Mouse (Mus musculus) gastrocnemius, adult 2 months (tissue): ENCODE results near the gene Macrod2. TPM values are rescaled to one million over a fixed set of nuclear protein-coding genes. Genes with fewer than 3 reads are reported as not detected.

ENCODE experiments used
- DNase-seq: peaks from one replicate; pipeline ENCODE4 v3.0.0; 2022
- H3K27ac ChIP-seq: fragments of 200-600 bp; 2 replicates; pipeline ENCODE4 v1.8.1; 2022; ENCODE audit warnings: mild to moderate bottlenecking
- H3K4me3 ChIP-seq: fragments of 200-600 bp; 2 replicates; pipeline ENCODE4 v1.8.1; 2022; ENCODE audit warnings: mild to moderate bottlenecking, moderate library complexity
- CTCF ChIP-seq: fragments of 200-600 bp; IDR thresholded peaks from 2 replicates; pipeline ENCODE4 v1.8.1; 2022; ENCODE audit warnings: antibody characterized with exemption, mild to moderate bottlenecking, moderate library complexity
- intact Hi-C: fragments of 180-260 bp; cut with DNase I; formaldehyde crosslinking; loops from one replicate; pipeline ENCODE4 v1.15.1; 2025
- total RNA-seq, 2 experiments: library from RNA; stranded (reverse); gene quantifications; 2 replicates each; pipeline ENCODE4 v1.2.3; 2021

Gene Macrod2
- total RNA-seq, 2 experiments from 2014 or later: 16.4 to 19.3 TPM

GRCm38 (mm10) chr2:141817546-141818180 is 1422.6 kb downstream of the Macrod2 start:
- no peak for DNase-seq
- H3K27ac ChIP-seq: no peak overlapping the region
- no peak for TF ChIP-seq CTCF
- intact Hi-C loops: no loop called here
- H3K4me3 ChIP-seq: no peak overlapping the region

GRCm38 (mm10) chr2:141820795-141821194 is 1425.7 kb downstream of the Macrod2 start:
- DNase-seq: no peak
- no peak overlapping the region for H3K27ac ChIP-seq
- TF ChIP-seq CTCF: no peak
- intact Hi-C loops: no loop called here
- H3K4me3 ChIP-seq: no peak overlapping the region

- intact Hi-C loops: no loop called here
- Histone ChIP-seq H3K4me3 (no peak overlapping the region), H3K27ac (no peak overlapping the region)
- TF ChIP-seq CTCF: no peak
- DNase-seq: no peak
Measured at GRCm38 (mm10) chr2:141825606-141826495, 1430.7 kb downstream of the Macrod2 start.

- no peak overlapping the region for H3K4me3 ChIP-seq
- intact Hi-C loops: no loop called here
- no peak for DNase-seq
- H3K27ac ChIP-seq: no peak overlapping the region
- no peak for TF ChIP-seq CTCF
Measured at GRCm38 (mm10) chr2:141830496-141830895, 1435.4 kb downstream of the Macrod2 start.

- intact Hi-C loops: no loop called here
- TF ChIP-seq CTCF: no peak
- no peak for DNase-seq
- Histone ChIP-seq H3K27ac (no peak overlapping the region), H3K4me3 (no peak overlapping the region)
Measured at GRCm38 (mm10) chr2:141831515-141831914, 1436.4 kb downstream of the Macrod2 start.

GRCm38 (mm10) chr2:141834156-141834782 is 1439.2 kb downstream of the Macrod2 start:
- intact Hi-C loops: no loop called here
- DNase-seq: no peak
- no peak overlapping the region for H3K4me3 ChIP-seq
- H3K27ac ChIP-seq: no peak overlapping the region
- TF ChIP-seq CTCF: no peak

GRCm38 (mm10) chr2:141844408-141845175 is 1449.5 kb downstream of the Macrod2 start:
- TF ChIP-seq CTCF: no peak
- Histone ChIP-seq H3K4me3 (no peak overlapping the region), H3K27ac (no peak overlapping the region)
- intact Hi-C loops: no loop called here
- DNase-seq: no peak

GRCm38 (mm10) chr2:141859220-141859619 is 1464.1 kb downstream of the Macrod2 start:
- TF ChIP-seq CTCF: no peak
- Histone ChIP-seq H3K27ac (no peak overlapping the region), H3K4me3 (no peak overlapping the region)
- intact Hi-C loops: no loop called here
- DNase-seq: no peak

GRCm38 (mm10) chr2:141861679-141862268 is 1466.7 kb downstream of the Macrod2 start:
- Histone ChIP-seq H3K4me3 (no peak overlapping the region), H3K27ac (no peak overlapping the region)
- no peak for TF ChIP-seq CTCF
- intact Hi-C loops: no loop called here
- DNase-seq: no peak

- intact Hi-C loops: no loop called here
- no peak overlapping the region for H3K27ac ChIP-seq
- no peak for DNase-seq
- no peak overlapping the region for H3K4me3 ChIP-seq
- no peak for TF ChIP-seq CTCF
Measured at GRCm38 (mm10) chr2:141862531-141863265, 1467.6 kb downstream of the Macrod2 start.

GRCm38 (mm10) chr2:141863628-141864165 is 1468.6 kb downstream of the Macrod2 start:
- no peak overlapping the region for H3K4me3 ChIP-seq
- DNase-seq: no peak

More at GRCm38 (mm10) chr2:141863628-141864165, 1468.6 kb downstream of the Macrod2 start:
- intact Hi-C loops: no loop called here
- no peak overlapping the region for H3K27ac ChIP-seq
- TF ChIP-seq CTCF: no peak
